Mouse (Mus musculus) midbrain, embryonic 10.5 days (tissue): ENCODE results near the gene Ncor1. TPM values are rescaled to one million over a fixed set of nuclear protein-coding genes. Genes with fewer than 3 reads are reported as not detected.
"Not testable (repeated sequence)": the region's sequence is repeated elsewhere in the genome, so short reads cannot be mapped to it uniquely, and the experiment has no call there.

Experiments used
- DNase-seq: peaks from one replicate; pipeline ENCODE4 v3.0.0-alpha.2; 2017; ENCODE audit warnings: low spot score
- H3K27ac ChIP-seq: fragments of 300-500 bp; sonication (generic); replicated peaks from 2 replicates; pipeline ENCODE4 v1.5.1; 2016; ENCODE audit warnings: mild to moderate bottlenecking
- H3K27me3 ChIP-seq: fragments of 300-500 bp; sonication (generic); 2 replicates; pipeline ENCODE4 v1.6.1; 2016; ENCODE audit warnings: low read depth, mild to moderate bottlenecking; ENCODE audit not compliant: poor library complexity, severe bottlenecking
- H3K36me3 ChIP-seq: fragments of 300-500 bp; sonication (generic); 2 replicates; pipeline ENCODE4 v1.6.1; 2016; ENCODE audit warnings: mild to moderate bottlenecking, moderate library complexity
- H3K4me1 ChIP-seq: fragments of 300-500 bp; sonication (generic); 2 replicates; pipeline ENCODE4 v1.6.1; 2016
- H3K4me3 ChIP-seq: fragments of 300-500 bp; sonication (generic); 2 replicates; pipeline ENCODE4 v1.5.1; 2016; ENCODE audit warnings: mild to moderate bottlenecking, moderate library complexity
- H3K9me3 ChIP-seq: fragments of 300-500 bp; sonication (generic); replicated peaks from 2 replicates; pipeline ENCODE4 v1.6.1; 2016; ENCODE audit warnings: mild to moderate bottlenecking
- WGBS: fragments of 180-500 bp; shearing (Covaris S2); methylation state at CpG from one replicate; pipeline ENCODE4 v1.1.7; 2016; 5-methylcytosine and 5-hydroxymethylcytosine counted together
- polyA plus RNA-seq: library from polyadenylated mRNA; unstranded; fragments of >200 nt; fragmentation: Nextera tagmentation; extraction: Ambion mirVana; gene quantifications from 2 replicates; pipeline ENCODE4 v1.2.1, GENCODE M21; 2016

Ncor1 gene
- polyA plus RNA-seq, 1 experiment from 2014 or later: 120 TPM

GRCm38 (mm10) chr11:62320097-62320496, 138.2 kb downstream of the Ncor1 start:
- Histone ChIP-seq H3K4me3 (no peak overlapping the region), H3K9me3 (no peaks in the 10 kb centered on the region), H3K4me1 (no peaks in the 10 kb centered on the region), H3K27ac (no peak overlapping the region), H3K27me3 (no peaks in the 10 kb centered on the region), H3K36me3 (peaks cover 100% of the 10 kb centered on the region)
- WGBS: 97% methylated on average over 3 of the region's 3 CpGs
- no peak for DNase-seq

DNA sequence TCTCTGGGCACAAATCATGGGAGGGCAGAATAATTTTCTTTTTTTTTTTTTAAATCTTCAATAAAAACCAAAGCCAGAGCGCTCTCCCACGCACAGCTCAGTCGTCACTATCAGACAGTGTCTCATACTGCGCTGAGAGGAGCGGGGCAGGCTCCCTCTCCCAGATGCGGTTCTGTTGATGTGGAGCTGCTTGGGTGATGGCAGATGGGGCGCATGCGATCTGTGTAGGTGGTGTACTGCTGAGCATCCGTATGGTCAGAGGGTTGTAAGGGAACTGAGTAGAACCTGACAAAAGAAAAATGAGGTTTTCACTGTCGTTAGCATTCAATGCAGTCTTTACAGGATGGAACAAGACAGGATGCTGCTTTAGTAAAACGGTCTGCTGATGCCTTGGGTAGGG, 140.6 kb downstream of the Ncor1 start:
- no peaks in the 10 kb centered on the region for H3K9me3 ChIP-seq
- no peak overlapping the region for H3K4me3 ChIP-seq
- peaks cover 100% of the 10 kb centered on the region for H3K36me3 ChIP-seq
- no peak overlapping the region for H3K27ac ChIP-seq
- no peak for DNase-seq
- WGBS: 92% methylated on average over 11 of the region's 11 CpGs
- H3K4me1 ChIP-seq: no peaks in the 10 kb centered on the region
- no peaks in the 10 kb centered on the region for H3K27me3 ChIP-seq

DNA sequence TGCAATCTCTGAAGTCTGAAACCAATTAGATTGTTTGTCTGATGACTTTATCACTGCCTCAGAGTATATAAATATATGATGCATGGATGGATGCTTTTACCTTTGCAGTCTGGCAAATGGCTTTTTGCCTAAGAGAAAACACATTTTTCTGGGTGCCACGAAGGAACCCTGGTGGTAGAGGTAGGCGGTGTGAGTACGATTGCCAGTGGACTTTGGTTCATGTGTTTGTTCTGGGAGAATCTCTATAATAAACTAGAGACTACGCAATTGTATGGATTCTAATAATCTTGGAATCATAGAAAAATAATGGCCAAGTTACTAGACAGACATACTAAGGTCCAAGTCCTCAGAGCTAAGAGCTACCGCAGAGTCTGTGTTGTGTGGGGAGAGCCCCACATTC, 143.4 kb downstream of the Ncor1 start:
- WGBS: 96% methylated on average over 5 of the region's 5 CpGs
- H3K27me3 ChIP-seq: no peaks in the 10 kb centered on the region
- DNase-seq: no peak
- no peak overlapping the region for H3K4me3 ChIP-seq
- no peaks in the 10 kb centered on the region for H3K9me3 ChIP-seq
- H3K27ac ChIP-seq: no peak overlapping the region
- H3K4me1 ChIP-seq: no peaks in the 10 kb centered on the region
- peaks cover 94% of the 10 kb centered on the region for H3K36me3 ChIP-seq

DNA sequence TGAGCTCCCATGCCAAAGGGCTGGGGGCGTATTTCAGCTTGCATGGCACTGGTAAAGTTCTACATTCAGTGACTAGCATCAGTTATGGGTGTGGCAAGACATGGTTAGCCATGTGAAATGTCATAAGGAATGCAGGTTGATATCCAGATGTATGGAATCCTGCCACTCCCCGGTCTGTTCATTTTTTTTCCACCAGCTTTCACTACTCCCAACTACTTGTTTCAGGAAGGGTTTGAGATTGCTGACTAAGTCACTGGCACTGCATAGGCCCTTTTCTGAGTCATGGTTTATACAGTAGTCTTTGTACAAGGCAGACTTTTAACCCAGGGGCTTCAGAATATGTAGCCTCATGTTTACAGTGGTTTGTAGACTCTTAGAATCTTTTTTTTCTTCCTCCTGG, 149.0 kb downstream of the Ncor1 start:
- no peaks in the 10 kb centered on the region for H3K27me3 ChIP-seq
- no peak overlapping the region for H3K4me3 ChIP-seq
- DNase-seq: no peak
- WGBS: 92% methylated on average over 2 of the region's 2 CpGs
- peaks cover 76% of the 10 kb centered on the region for H3K36me3 ChIP-seq
- H3K9me3 ChIP-seq: no peaks in the 10 kb centered on the region
- H3K4me1 ChIP-seq: no peaks in the 10 kb centered on the region
- no peak overlapping the region for H3K27ac ChIP-seq

DNA sequence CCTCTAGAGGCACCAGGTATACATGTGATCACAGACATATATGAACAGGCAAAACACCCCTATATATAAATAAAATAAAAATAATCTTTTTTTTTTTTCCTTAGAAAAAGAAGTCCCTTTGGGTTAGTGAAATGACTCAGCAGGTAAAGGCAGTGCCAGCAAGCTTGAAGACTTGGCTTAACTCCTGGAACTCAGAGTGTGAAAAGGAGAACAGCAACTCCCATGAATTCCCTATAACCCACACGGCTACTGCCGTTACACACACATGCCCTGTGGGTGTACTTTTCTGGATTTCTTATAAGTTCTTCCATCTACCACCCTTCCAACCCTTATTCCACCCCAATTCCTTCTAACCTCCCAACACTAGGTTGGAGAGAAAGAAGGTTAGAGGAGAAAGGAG, 152.5 kb downstream of the Ncor1 start:
- no peak overlapping the region for H3K4me3 ChIP-seq
- H3K36me3 ChIP-seq: peaks cover 48% of the 10 kb centered on the region
- peaks cover 6% of the 10 kb centered on the region; the same call in 1 of the 2 replicates for H3K4me1 ChIP-seq
- no peaks in the 10 kb centered on the region for H3K9me3 ChIP-seq
- no peaks in the 10 kb centered on the region for H3K27me3 ChIP-seq
- DNase-seq: no peak
- no peak overlapping the region for H3K27ac ChIP-seq
- WGBS: 96% methylated on average over 2 of the region's 2 CpGs

DNA sequence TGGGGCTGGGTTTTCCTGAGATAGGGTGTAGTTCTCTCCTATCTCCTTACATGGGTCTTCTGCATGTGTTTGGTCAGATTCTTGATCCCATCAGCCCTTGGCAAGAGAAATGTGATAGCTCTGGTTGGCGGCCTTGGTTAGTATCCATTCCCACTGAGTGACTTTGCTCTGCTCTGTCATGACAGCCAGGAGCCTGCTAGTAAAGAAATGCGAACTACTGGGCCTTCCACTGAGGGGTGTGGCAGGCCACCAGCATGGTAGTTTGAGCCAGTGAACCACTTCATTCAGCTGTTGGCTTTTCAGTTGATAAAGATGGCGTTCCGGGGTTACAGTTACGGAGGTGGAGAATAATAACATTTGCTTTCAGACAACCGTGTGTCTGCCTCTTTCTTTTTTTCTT, 159.5 kb downstream of the Ncor1 start:
- WGBS: 87% methylated on average over 6 of the region's 6 CpGs
- Histone ChIP-seq H3K9me3 (no peaks in the 10 kb centered on the region), H3K27me3 (no peaks in the 10 kb centered on the region), H3K4me1 (peaks cover 6% of the 10 kb centered on the region; the same call in 1 of the 2 replicates), H3K27ac (no peak overlapping the region), H3K36me3 (peaks cover 33% of the 10 kb centered on the region), H3K4me3 (no peak overlapping the region)
- DNase-seq: no peak

GRCm38 (mm10) chr11:62294121-62294520, 164.2 kb downstream of the Ncor1 start:
- DNase-seq: no peak
- H3K27me3 ChIP-seq: no peaks in the 10 kb centered on the region
- peaks cover 50% of the 10 kb centered on the region for H3K36me3 ChIP-seq
- H3K4me3 ChIP-seq: no peak overlapping the region
- WGBS: 91% methylated on average over 2 of the region's 2 CpGs
- H3K4me1 ChIP-seq: no peaks in the 10 kb centered on the region
- no peaks in the 10 kb centered on the region for H3K9me3 ChIP-seq
- H3K27ac ChIP-seq: no peak overlapping the region

DNA sequence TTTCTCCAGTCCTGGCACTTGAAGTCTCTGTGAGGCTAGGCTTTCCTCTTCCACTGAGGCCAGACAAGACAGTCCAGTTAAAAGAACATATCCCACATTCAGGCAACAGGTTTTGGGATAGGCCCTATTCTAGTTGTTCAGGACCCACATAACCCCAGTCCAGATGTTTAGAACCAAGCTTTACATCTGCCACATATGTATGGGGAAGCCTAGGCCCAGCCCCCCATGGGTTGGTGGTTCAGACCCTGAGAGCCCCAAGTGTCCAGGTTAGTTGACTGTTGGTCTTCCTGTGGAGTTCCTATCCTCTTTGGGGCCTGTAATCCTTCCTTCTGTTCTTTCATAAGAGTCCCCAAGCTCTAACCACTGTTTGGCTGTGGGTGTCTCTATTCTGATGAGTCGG, 170.6 kb downstream of the Ncor1 start:
- peaks cover 78% of the 10 kb centered on the region for H3K36me3 ChIP-seq
- H3K27ac ChIP-seq: no peak overlapping the region
- 100% methylated on average over 1 of the region's 1 CpGs for WGBS
- H3K4me1 ChIP-seq: no peaks in the 10 kb centered on the region
- no peaks in the 10 kb centered on the region for H3K27me3 ChIP-seq
- H3K9me3 ChIP-seq: no peaks in the 10 kb centered on the region
- no peak overlapping the region for H3K4me3 ChIP-seq
- DNase-seq: no peak

GRCm38 (mm10) chr11:62285020-62285419, 173.3 kb downstream of the Ncor1 start:
- Histone ChIP-seq H3K4me1 (peaks cover 12% of the 10 kb centered on the region), H3K27ac (no peak overlapping the region), H3K36me3 (peaks cover 65% of the 10 kb centered on the region), H3K4me3 (no peak overlapping the region), H3K9me3 (no peaks in the 10 kb centered on the region), H3K27me3 (no peaks in the 10 kb centered on the region)
- 89% methylated on average over 8 of the region's 8 CpGs for WGBS
- DNase-seq: no peak

- not testable (repeated sequence) for DNase-seq
- WGBS: 92% methylated on average over 3 of the region's 3 CpGs
- peaks cover 57% of the 10 kb centered on the region for H3K36me3 ChIP-seq
Measured at GRCm38 (mm10) chr11:62284020-62284419, 174.3 kb downstream of the Ncor1 start.

DNA sequence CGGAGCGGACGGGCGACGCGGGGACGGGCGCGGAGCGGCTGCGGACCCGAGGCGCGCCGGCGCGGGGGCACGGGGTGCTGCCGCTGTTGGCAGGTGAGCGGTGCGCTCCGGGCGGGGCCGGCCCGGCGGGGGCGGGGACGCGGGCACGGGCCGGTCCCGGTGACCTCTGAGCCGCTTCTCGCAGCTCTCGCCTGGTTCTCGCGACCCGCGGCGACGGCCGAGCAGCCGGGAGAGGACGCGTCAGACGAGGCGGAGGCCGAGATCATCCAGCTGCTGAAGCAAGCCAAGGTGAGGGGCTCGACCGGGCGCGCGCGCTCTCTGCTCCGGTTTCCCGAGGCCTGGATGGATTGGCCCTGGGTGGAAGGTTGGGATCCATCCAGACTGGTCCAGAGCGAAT, 176.7 kb downstream of the Ncor1 start:
- peaks cover 36% of the 10 kb centered on the region for H3K36me3 ChIP-seq
- DNase-seq: no peak
- H3K27me3 ChIP-seq: no peaks in the 10 kb centered on the region
- H3K27ac ChIP-seq: peak overlapping the region; percentile 92
- under 1% methylated on average over 55 of the region's 57 CpGs for WGBS
- peaks cover 13% of the 10 kb centered on the region for H3K4me1 ChIP-seq
- H3K4me3 ChIP-seq: peak overlapping the region; percentile 90
- no peaks in the 10 kb centered on the region for H3K9me3 ChIP-seq

More at GRCm38 (mm10) chr11:62284020-62284419, 174.3 kb downstream of the Ncor1 start:
- peaks cover 13% of the 10 kb centered on the region for H3K4me1 ChIP-seq
- H3K4me3 ChIP-seq, H3K27ac ChIP-seq, H3K27me3 ChIP-seq, H3K9me3 ChIP-seq: not testable (repeated sequence)

DNA sequence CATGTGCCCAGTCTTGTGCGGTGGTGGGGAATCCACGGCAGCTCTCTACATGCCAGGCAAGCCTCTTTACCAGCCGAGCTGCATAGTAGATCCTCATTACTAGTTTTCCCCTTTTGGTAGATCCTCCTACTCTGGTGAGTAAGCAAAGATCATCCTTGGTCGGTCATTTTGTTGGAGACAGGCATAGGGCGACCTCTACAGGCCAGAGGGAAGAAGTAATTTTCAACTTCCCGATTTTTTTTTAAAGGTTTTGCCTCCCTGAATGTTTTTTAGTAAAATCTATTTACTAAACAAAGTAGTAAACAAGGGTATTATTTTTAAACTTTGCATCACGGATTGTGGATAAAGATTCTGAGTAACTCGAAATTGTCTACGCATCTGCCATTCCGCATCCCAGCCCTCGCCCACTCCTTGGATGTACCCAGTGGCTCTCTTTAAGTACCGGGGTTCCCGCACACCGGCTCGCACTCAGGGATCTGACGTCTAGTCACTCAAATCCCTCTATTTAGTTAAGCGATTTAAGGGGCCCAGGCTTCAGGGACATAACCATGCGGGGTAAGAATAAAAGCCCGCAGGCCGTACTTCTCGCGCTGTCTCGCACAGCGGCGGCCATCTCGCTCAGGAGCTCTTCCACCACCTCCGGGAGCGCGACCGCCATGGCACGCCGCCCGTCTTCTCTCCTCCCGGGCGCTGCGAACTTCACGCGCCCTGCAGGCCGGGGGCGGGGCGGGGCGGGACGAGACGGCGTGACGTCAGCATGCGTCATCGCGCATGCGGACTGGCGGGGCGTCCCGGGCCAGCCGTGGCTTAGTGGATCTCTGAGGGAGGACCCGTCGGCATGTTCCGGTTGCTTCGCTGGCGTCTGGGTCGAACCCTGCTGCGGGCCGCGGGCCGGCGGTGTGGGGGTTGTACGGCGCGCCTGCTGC, 177.4 kb downstream of the Ncor1 start, which contains the start of the genes Zswim7 and Ttc19:
Zswim7 (minus strand) TSS at position 701 of the 926 bp plus-strand sequence.
Ttc19 (plus strand) TSS at position 799 of the 926 bp plus-strand sequence.
- no peaks in the 10 kb centered on the region for H3K9me3 ChIP-seq
- H3K36me3 ChIP-seq: peaks cover 29% of the 10 kb centered on the region
- peak within 1 kb of the TSS; percentile 90 for H3K4me3 ChIP-seq
- H3K27ac ChIP-seq: peak within 1 kb of the TSS; percentile 92
- under 1% methylated on average over 68 of the region's 68 CpGs for WGBS
- DNase-seq: peak; percentile 94
- H3K4me1 ChIP-seq: peaks cover 13% of the 10 kb centered on the region
- H3K27me3 ChIP-seq: no peaks in the 10 kb centered on the region

DNA sequence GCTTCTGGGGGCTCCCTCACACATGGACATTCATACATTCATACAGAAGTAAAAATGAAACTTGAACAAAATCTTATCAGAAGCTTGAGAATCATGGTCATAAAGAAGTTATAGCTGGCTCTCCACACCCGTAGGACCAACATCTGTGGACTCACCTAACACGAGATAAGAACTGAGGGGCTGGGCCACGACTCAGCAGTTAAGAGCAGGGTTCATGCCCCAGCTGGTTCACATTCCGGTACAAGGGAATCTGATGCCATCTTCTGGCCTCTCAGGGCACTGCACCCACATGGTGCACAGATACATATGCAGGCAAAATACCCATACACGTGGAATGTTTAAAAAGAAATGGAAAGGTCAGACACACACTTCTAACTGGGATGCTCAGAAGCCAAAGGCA, 180.3 kb downstream of the Ncor1 start:
- Histone ChIP-seq H3K27ac (no peak overlapping the region), H3K9me3 (no peaks in the 10 kb centered on the region), H3K36me3 (peaks cover 3% of the 10 kb centered on the region; the same call in 1 of the 2 replicates), H3K4me3 (no peak overlapping the region), H3K4me1 (peaks cover 13% of the 10 kb centered on the region), H3K27me3 (no peaks in the 10 kb centered on the region)
- WGBS: 28% methylated on average over 5 of the region's 5 CpGs
- peak; percentile 70 for DNase-seq
